Mouse (Mus musculus) limb, embryonic 11.5 days (tissue): ENCODE measurements around the gene Chac1. TPM values are rescaled to one million over a fixed set of nuclear protein-coding genes. Genes with fewer than 3 reads are reported as not detected.

Experiments
- ATAC-seq: fragments of 200-750 bp; cut with Nextera tagmentation; 2 replicates; pipeline ENCODE4 v1.8.0; 2017; ENCODE audit warnings: low read depth; ENCODE audit not compliant: insufficient number of reproducible peaks, low FRiP score, low TSS enrichment
- DNase-seq: peaks from one replicate; pipeline ENCODE4 v3.0.0-alpha.2; 2015; ENCODE audit warnings: low spot score
- H3K27ac ChIP-seq: fragments of 300-500 bp; sonication (generic); replicated peaks from 2 replicates; pipeline ENCODE4 v1.5.1; 2014; ENCODE audit warnings: low read depth, mild to moderate bottlenecking, low read length
- H3K27me3 ChIP-seq: fragments of 300-500 bp; sonication (generic); 2 replicates; pipeline ENCODE4 v1.6.1; 2014; ENCODE audit warnings: mild to moderate bottlenecking, low read length, mixed read lengths; ENCODE audit not compliant: control insufficient read depth, insufficient read depth
- H3K36me3 ChIP-seq: fragments of 300-500 bp; sonication (generic); 2 replicates; pipeline ENCODE4 v1.6.1; 2014; ENCODE audit warnings: mild to moderate bottlenecking, low read length, moderate library complexity, mixed read lengths; ENCODE audit not compliant: control insufficient read depth, insufficient read depth
- H3K4me1 ChIP-seq: fragments of 300-500 bp; sonication (generic); 2 replicates; pipeline ENCODE4 v1.6.1; 2014; ENCODE audit warnings: low read length, mixed read lengths; ENCODE audit not compliant: control insufficient read depth, insufficient read depth
- H3K4me2 ChIP-seq: fragments of 300-500 bp; sonication (generic); 2 replicates; pipeline ENCODE4 v1.6.1; 2014; ENCODE audit warnings: low read depth, mild to moderate bottlenecking, moderate library complexity; ENCODE audit not compliant: severe bottlenecking
- H3K4me3 ChIP-seq: fragments of 300-500 bp; sonication (generic); 2 replicates; pipeline ENCODE4 v1.5.1; 2014; ENCODE audit warnings: low read depth, low read length
- H3K9ac ChIP-seq: fragments of 300-500 bp; sonication (generic); 2 replicates; pipeline ENCODE4 v1.6.1; 2014; ENCODE audit warnings: mild to moderate bottlenecking, low read length
- H3K9me3 ChIP-seq: fragments of 300-500 bp; sonication (generic); 2 replicates; pipeline ENCODE4 v1.6.1; 2016; ENCODE audit warnings: low read length; ENCODE audit not compliant: control insufficient read depth
- WGBS: fragments of 180-500 bp; shearing (Covaris S2); extraction: QIAGEN DNeasy Blood & Tissue Kit; methylation state at CpG from one replicate; pipeline ENCODE4 v1.1.7; 2014; 5-methylcytosine and 5-hydroxymethylcytosine counted together
- polyA plus RNA-seq: library from polyadenylated mRNA; unstranded; fragments of >200 nt; fragmentation: Nextera tagmentation; extraction: Ambion mirVana; gene quantifications from 2 replicates; pipeline ENCODE4 v1.2.1, GENCODE M21; 2014

Gene Chac1
- polyA plus RNA-seq, 1 experiment from 2014 or later = 0.69 TPM

DNA sequence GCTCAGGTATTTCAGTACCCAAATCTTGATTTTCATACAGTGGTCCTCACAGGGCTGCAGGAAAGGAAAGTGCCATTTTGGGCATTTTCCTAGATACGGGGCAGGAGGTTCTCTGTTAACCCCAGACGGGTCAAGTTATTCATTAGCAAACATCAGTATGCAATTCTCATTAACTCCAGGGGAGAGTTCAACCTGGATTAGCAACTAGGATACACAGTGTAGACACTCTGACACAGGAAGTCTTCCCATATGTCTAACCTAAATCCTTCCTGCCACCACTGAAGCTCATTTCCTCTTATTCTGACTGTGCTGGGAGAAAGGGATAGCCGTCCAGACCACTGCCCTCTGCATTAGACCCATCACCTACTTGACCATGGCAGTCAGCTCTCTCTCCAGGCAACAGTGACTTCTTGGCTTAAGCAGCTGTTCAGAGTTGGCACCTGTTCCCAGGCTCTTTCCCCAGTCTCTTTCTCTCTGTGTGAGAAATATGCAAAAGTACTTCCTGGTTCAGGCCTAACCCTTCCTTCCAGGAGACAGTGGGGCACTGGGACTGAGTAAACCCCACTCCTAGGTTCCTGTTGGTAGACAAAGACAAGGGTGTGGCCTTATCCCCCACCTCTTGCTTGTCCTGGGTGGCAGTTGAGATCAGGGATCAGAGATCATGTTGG is 32.9 kb upstream of the Chac1 start:
- DNase-seq (no peak), ATAC-seq (no peak)
- Histone ChIP-seq H3K27me3 (peaks cover 27% of the 10 kb centered on the region), H3K27ac (no peak overlapping the region), H3K4me2 (no peak overlapping the region), H3K4me3 (no peak overlapping the region), H3K4me1 (peaks cover 22% of the 10 kb centered on the region), H3K36me3 (no peaks in the 10 kb centered on the region), H3K9me3 (no peaks in the 10 kb centered on the region), H3K9ac (no peak overlapping the region)
- 49% methylated on average over 3 of the region's 3 CpGs for WGBS

DNA sequence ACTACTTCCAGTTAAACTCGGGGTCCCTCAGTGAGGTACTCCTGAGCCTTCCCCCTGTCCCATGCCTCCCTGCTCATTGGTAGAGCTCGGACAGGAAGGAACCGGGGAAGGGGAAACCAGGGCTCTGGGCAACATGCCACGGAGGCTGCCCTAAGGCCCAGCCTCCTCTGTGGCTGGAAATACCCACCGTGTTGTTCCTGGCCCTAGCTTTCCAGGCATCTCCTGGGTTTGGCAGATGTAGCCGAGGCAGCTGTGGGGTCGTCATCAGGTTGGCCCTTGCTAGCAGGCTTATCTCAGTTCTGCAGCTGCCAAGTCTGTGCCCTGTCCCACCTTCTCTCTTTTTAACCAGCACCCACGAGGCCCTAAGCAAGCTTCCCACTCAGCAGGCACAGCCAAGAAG is 30.5 kb upstream of the Chac1 start:
- WGBS = 72% methylated on average over 8 of the region's 8 CpGs
- DNase-seq = no peak
- no peaks in the 10 kb centered on the region for H3K9me3 ChIP-seq
- H3K4me3 ChIP-seq = no peak overlapping the region
- peaks cover 28% of the 10 kb centered on the region for H3K4me1 ChIP-seq
- no peak for ATAC-seq
- peaks cover 51% of the 10 kb centered on the region for H3K27me3 ChIP-seq
- no peak overlapping the region for H3K4me2 ChIP-seq
- no peak overlapping the region for H3K27ac ChIP-seq
- no peak overlapping the region for H3K9ac ChIP-seq
- no peaks in the 10 kb centered on the region for H3K36me3 ChIP-seq

DNA sequence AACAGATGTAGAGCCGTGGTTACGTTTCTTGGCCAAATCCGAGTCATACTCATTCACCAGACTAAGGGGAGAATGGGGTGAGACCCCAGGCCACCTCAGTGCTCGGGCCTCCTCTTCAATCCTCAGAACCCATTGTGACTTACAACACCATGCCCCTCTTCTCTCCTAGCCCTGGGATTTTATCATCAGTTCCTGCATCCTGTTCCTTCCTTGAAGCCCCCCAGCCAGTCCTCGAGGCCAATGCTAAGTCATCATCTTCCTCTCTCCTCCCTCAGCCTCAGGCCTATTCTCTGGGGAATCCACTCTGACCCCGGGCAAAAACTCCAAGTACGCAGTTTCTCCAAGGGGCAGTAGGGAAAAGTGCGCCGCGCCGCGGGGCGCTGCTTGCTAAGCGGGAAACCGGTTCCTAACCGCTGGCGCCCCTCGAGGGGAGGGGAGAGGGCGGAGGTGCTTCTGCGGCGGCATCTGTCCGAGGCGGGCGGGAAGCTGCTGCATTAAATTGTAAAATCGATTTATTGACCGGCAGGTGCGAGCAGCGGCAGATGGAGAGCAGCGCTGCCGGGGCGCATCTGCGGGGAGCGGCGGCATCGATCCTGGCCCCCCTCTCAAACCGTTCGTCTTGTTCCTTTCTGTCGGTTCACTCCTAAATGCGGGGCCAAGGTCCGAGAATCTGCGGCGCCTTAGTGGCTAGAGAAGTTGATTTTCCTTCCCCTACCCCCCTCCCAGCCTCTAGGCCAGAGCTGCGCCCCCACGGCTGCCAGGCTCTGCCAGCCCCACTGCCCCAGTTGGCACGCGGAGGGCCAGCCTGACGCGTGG is 29.1 kb upstream of the Chac1 start:
- H3K27ac ChIP-seq = no peak overlapping the region
- DNase-seq = peak; percentile 70
- peak overlapping the region; percentile 53; the same call in 1 of the 2 replicates for H3K9ac ChIP-seq
- peak overlapping the region; percentile 65 for H3K4me2 ChIP-seq
- peak overlapping the region; percentile 29 for H3K4me3 ChIP-seq
- WGBS = 4% methylated on average over 48 of the region's 48 CpGs
- no peak for ATAC-seq
- no peaks in the 10 kb centered on the region for H3K9me3 ChIP-seq
- H3K36me3 ChIP-seq = no peaks in the 10 kb centered on the region
- H3K27me3 ChIP-seq = peaks cover 65% of the 10 kb centered on the region
- peaks cover 38% of the 10 kb centered on the region for H3K4me1 ChIP-seq

DNA sequence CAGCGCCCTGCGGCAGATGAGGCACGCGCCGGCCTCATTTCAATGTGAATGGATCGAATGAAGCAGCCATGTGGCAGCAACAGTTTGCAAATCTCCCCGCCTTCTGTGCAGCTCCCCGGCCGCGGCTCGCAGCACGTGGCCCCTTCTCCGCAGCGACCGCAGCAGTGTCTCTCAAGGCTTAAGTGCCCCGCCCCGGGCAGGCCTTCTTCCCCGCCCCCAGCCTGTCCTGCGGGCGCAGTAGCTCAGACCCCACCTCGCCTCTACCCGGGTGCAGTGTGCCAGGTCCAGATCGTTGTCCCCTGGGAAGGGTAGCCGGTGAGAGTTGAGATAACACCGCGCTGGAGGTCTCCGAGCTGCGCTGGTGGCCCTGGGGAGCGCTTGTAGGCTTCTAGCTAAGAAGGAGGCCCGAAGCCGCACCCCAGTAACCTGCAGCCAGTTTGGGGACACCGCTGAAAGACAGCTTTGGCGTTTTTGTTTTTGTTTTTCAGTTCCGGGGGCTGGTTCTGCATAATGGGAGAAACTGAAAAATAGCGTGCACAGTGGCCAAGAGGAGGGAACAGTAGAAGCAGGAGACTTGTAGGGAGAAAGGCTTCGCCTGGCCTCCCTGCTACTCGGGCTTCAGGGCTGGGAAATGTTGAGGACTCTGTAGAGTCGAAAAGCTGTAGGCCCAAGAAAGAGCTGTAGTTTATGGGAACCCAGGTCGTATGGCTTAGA is 28.3 kb upstream of the Chac1 start:
- peaks cover 38% of the 10 kb centered on the region for H3K4me1 ChIP-seq
- WGBS = 4% methylated on average over 39 of the region's 39 CpGs
- H3K27me3 ChIP-seq = peaks cover 72% of the 10 kb centered on the region
- H3K9ac ChIP-seq = peak overlapping the region; percentile 53; the same call in 1 of the 2 replicates
- peak; percentile 46 for DNase-seq
- peak overlapping the region; percentile 29 for H3K4me3 ChIP-seq
- no peak overlapping the region for H3K27ac ChIP-seq
- ATAC-seq = peak; percentile 46; the same call in 1 of the 2 replicates
- H3K4me2 ChIP-seq = peak overlapping the region; percentile 65
- H3K36me3 ChIP-seq = no peaks in the 10 kb centered on the region
- no peaks in the 10 kb centered on the region for H3K9me3 ChIP-seq

DNA sequence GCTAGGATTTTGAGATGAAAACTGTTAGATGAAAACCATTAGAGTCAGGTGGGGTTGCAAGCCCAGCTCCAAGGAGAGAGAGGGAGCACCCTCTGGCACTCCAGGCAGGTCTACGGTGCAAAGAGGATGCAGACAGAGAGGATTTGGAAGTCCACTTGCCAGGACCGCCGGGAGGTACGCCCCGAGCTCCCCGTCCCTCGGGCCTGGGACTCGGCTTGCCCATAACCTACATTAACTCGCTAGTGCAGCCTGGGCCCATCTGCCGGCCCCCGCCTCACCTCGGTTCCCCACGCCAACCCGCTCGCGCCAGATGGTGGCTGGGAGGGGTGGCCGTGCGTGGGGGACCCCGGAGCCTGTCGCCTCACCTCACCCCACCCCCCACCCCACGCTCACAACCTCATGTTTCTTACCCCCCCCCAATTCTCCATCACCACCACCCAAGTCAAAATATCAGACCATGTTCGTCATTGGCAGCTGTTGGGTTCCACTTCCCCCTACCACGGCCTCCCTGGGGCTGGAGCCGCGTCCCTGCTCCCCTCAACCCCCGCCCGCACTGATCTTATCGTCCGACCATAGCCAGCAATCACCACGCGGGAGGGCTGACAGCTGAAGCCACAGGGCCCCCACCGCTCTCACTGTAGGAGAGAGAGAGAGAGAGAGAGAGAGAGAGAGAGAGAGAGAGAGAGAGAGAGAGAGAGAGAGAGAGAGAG is 27.0 kb upstream of the Chac1 start:
- H3K4me3 ChIP-seq = no peak overlapping the region
- H3K36me3 ChIP-seq = no peaks in the 10 kb centered on the region
- H3K4me2 ChIP-seq = peak overlapping the region; percentile 69
- H3K27me3 ChIP-seq = peaks cover 85% of the 10 kb centered on the region
- ATAC-seq = no peak
- 3% methylated on average over 32 of the region's 32 CpGs for WGBS
- peak; percentile 50 for DNase-seq
- H3K4me1 ChIP-seq = peaks cover 38% of the 10 kb centered on the region
- H3K9me3 ChIP-seq = no peaks in the 10 kb centered on the region
- H3K9ac ChIP-seq = no peak overlapping the region
- H3K27ac ChIP-seq = no peak overlapping the region

DNA sequence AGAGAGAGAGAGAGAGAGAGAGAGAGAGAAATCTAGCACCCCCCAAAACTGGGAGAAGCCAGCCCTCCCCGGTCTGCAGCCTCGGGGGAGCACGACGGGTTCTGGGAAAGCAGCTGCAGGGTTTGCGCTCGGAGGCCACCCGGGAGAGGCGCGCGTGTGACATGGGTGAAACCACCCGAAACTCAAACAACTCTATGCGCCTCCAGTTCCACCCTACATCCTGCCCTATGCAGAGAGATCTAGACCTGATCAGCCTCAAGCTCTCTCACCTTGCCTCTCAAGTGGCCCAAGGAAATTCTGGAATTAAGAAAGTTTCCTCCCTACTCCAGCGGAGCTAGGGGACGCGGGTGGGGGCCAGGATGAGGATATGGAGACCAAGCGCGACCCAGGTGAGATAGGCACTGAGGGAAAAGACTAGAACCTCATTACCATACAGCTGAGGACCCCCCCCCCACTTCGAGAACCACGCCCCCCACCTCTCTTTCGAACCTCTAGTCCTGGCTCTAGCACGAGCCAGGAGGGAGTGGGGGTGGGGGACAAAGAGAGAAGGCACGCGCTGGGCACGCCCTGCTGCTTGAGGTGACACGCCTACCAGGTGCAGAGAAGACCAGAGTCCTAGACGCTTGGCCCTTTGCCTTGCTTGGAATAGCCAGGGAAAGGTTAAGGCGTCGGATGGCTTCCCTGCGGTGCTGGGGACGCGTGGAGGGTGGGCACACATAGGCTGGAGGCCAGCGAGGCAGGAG is 26.3 kb upstream of the Chac1 start:
- WGBS = 1% methylated on average over 32 of the region's 32 CpGs

DNA sequence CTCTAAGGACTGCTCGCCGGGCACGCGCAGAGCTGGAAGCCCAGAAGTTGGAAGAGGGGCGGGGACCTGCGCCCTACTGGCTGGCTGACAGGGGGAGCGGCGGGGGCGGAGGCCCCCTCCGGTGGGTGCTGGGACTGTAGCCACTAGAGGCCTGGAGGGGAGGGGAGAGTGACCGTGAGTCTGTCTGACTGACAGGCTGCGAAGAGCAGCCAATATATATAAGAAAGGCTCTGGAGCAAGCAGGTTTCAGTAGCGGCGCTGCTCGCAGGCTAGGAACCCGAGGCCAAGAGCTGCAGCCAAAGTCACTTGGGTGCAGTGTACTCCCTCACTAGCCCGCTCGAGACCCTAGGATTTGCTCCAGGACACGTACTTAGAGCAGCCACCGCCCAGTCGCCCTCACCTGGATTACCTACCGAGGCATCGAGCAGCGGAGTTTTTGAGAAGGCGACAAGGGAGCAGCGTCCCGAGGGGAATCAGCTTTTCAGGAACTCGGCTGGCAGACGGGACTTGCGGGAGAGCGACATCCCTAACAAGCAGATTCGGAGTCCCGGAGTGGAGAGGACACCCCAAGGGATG is 25.4 kb upstream of the Chac1 start, which contains the start of gene Dll4:
TSS of gene Dll4 (plus strand) at position 217 of the 576 bp plus-strand sequence.
- Histone ChIP-seq H3K4me1 (peaks cover 38% of the 10 kb centered on the region), H3K9ac (peak within 1 kb of the TSS; percentile 24; the same call in 1 of the 2 replicates), H3K27me3 (peaks cover 97% of the 10 kb centered on the region), H3K27ac (no peak within 1 kb of the TSS), H3K36me3 (no peaks in the 10 kb centered on the region), H3K9me3 (no peaks in the 10 kb centered on the region), H3K4me3 (peak within 1 kb of the TSS; percentile 36), H3K4me2 (peak within 1 kb of the TSS; percentile 69)
- DNase-seq = peak; percentile 60
- under 1% methylated on average over 31 of the region's 33 CpGs for WGBS
- ATAC-seq = no peak

More for the DNA sequence above, 26.3 kb upstream of the Chac1 start:
- H3K4me3 ChIP-seq = peak overlapping the region; percentile 36; the same call in 1 of the 2 replicates
- peak overlapping the region; percentile 69 for H3K4me2 ChIP-seq
- peak; percentile 19; the same call in 1 of the 2 replicates for ATAC-seq
- H3K27me3 ChIP-seq = peaks cover 92% of the 10 kb centered on the region
- no peak overlapping the region for H3K27ac ChIP-seq
- H3K36me3 ChIP-seq = no peaks in the 10 kb centered on the region
- no peaks in the 10 kb centered on the region for H3K9me3 ChIP-seq
- no peak overlapping the region for H3K9ac ChIP-seq
- peaks cover 38% of the 10 kb centered on the region for H3K4me1 ChIP-seq
- DNase-seq = no peak
